14 mouse cellular contexts compared by ENCODE assay signal in the genomic region with DNA sequence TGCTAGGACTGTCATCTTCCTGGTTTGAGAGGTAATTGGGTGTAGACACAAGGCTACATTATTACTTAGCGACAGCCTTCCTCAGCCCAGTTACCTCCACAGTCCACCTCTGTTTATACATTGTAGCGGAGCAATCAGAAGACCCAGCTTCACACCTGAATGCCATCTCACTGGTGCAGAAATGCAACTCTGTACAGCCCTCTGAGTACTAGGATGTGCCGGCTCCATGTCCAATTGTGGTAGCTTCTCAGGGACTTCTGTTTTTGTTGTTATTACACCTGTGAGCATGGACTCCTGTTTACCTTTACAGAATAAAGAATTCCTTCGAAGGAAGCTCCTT.
"Had no signal": no experiment of that assay in that cellular context is flagged by ENCODE, and none has a peak within 500 bp of the region (broad histone marks: within the 10 kb centered on the region; RNA-seq: fewer than 3 reads in every experiment).

No protein-coding gene starts in this region.

- H3K36me3 ChIP-seq: midbrain, embryonic 13.5 days; neural tube, embryonic 15.5 days had no signal

- H3K27ac ChIP-seq: kidney, postnatal 0 days; limb, embryonic 13.5 days; midbrain, embryonic 13.5 days; neural tube, embryonic 15.5 days had no signal

- ATAC-seq: inflammation-experienced regulatory T-cells, adult 6 months; lung, postnatal 0 days; midbrain, embryonic 13.5 days had no signal

- H3K27me3 ChIP-seq: limb, embryonic 13.5 days; midbrain, embryonic 13.5 days; neural tube, embryonic 15.5 days had no signal

- H3K9me3 ChIP-seq: limb, embryonic 13.5 days; midbrain, embryonic 13.5 days; neural tube, embryonic 15.5 days had no signal

- H3K4me1 ChIP-seq: midbrain, embryonic 13.5 days had no signal

- H3K9ac ChIP-seq: limb, embryonic 13.5 days; midbrain, embryonic 13.5 days; neural tube, embryonic 15.5 days had no signal

- H3K4me2 ChIP-seq: limb, embryonic 13.5 days; midbrain, embryonic 13.5 days; neural tube, embryonic 15.5 days had no signal

- H3K4me3 ChIP-seq: limb, embryonic 13.5 days; midbrain, embryonic 13.5 days; myocyte; neural tube, embryonic 15.5 days had no signal

- DNase-seq: kidney, adult 8-10 months; kidney, postnatal 36 days; layer of hippocampus, adult 9-11 months; lung, adult 2 months; lung, postnatal 36 days; right cerebral cortex, adult 18-20 months; right cerebral cortex, postnatal 25 days had no signal
